Mouse (Mus musculus) olfactory bulb, adult 2 months (tissue): ENCODE data around the gene Tub. TPM values are rescaled to one million over a fixed set of nuclear protein-coding genes. Genes with fewer than 3 reads are reported as not detected.

Source experiments
- H3K27ac ChIP-seq: fragments of 200-500 bp; 2 replicates; pipeline ENCODE4 v1.5.1; 2012; ENCODE audit warnings: low read depth, low read length; ENCODE audit not compliant: insufficient read depth
- H3K4me1 ChIP-seq: fragments of 200-500 bp; 2 replicates; pipeline ENCODE4 v1.6.1; 2012; ENCODE audit warnings: low read length; ENCODE audit not compliant: control insufficient read depth, insufficient read depth
- H3K4me3 ChIP-seq: fragments of 200-500 bp; 2 replicates; pipeline ENCODE4 v1.5.1; 2012; ENCODE audit warnings: mild to moderate bottlenecking, low read depth, low read length, moderate library complexity; ENCODE audit not compliant: insufficient read depth
- CTCF ChIP-seq: fragments of 200-500 bp; IDR thresholded peaks from 2 replicates; pipeline ENCODE4 v1.5.1; 2012; ENCODE audit warnings: low read depth, mild to moderate bottlenecking, low read length, moderate library complexity; ENCODE audit not compliant: insufficient read depth
- POLR2A ChIP-seq: fragments of 200-500 bp; IDR thresholded peaks from 2 replicates; pipeline ENCODE4 v1.6.1; 2012; ENCODE audit warnings: mild to moderate bottlenecking, low read depth, low read length, moderate library complexity; ENCODE audit not compliant: insufficient read depth
- WGBS: fragments of 180-500 bp; shearing (Covaris S2); methylation state at CpG from one replicate; pipeline ENCODE4 v1.1.7; 2018; 5-methylcytosine and 5-hydroxymethylcytosine counted together
- polyA plus RNA-seq: library from polyadenylated mRNA; stranded (reverse); fragments of >200 nt; gene quantifications from 2 replicates; pipeline ENCODE4 v1.2.4, GENCODE M21; 2012; ENCODE audit warnings: low replicate concordance; ENCODE audit not compliant: missing spikeins, insufficient read depth, insufficient read length

The Tub gene
- polyA plus RNA-seq, 1 experiment, result not detected

DNA sequence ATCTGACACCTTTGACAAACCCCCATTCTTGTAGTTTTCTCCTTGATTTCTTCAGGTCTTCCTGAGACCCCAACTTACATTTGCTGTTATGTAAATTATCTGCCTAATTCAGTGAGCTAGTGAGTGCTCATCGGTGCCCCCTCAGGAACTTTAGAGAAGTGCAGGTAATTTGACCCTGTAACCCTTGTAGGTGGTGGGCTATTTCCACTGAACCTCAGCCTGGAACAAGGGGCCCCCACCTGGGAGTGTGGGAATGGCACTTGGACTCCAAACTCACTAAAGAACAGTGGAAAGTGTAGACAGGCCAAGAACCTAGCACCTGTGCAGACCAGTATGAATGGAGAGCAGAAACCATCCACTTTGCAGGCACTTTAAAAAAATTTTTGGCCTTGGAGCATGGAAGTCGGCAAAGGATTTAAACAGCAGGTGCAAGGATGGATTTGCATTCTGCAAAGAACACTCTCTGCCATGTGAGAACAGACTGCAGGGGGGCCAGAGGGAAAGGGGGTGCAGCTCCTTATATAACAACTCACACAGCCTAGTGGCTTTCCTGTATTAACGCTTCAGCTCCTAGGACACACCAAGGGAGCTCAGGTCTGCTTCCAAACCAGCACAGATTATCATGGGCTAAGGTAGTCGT lies 50.3 kb downstream of the Tub start:
- Histone ChIP-seq H3K27ac (no peak overlapping the region), H3K4me3 (no peak overlapping the region), H3K4me1 (no peaks in the 10 kb centered on the region)
- 38% methylated on average over 4 of the region's 4 CpGs for WGBS
- TF ChIP-seq POLR2A, result no peak
- no peak for TF ChIP-seq CTCF

DNA sequence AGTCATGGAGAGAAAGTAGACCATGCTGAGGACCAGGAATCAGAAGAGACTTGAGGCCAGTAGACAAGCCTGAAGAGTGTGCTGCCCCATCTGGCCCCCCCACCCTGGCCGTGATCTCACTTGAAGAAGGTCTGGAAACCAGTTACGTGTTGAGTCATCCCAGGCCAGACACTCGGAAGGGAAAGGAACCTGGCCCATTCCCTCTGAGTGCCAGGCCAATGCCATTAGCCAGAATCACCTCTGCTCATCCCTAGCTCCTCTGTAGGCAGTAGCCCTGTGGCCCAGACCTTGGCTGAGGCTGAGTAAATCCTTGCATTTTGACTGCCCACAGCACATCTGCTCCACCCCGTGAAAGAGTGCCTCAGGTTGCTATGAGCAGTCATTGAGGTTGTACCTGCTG lies 51.8 kb downstream of the Tub start:
- Histone ChIP-seq H3K27ac (no peak overlapping the region), H3K4me3 (no peak overlapping the region), H3K4me1 (no peaks in the 10 kb centered on the region)
- TF ChIP-seq CTCF, result no peak
- TF ChIP-seq POLR2A, result no peak
- WGBS, result 80% methylated on average over 4 of the region's 4 CpGs

- Histone ChIP-seq H3K4me1 (no peaks in the 10 kb centered on the region), H3K4me3 (no peak overlapping the region), H3K27ac (no peak overlapping the region)
- 42% methylated on average over 3 of the region's 3 CpGs for WGBS
- TF ChIP-seq CTCF (no peak), POLR2A (no peak)
Measured at GRCm38 (mm10) chr7:109003653-109004052, 53.5 kb downstream of the Tub start.

- Histone ChIP-seq H3K27ac (no peak overlapping the region), H3K4me1 (peaks cover 13% of the 10 kb centered on the region), H3K4me3 (no peak overlapping the region)
- 100% methylated on average over 1 of the region's 1 CpGs for WGBS
- TF ChIP-seq CTCF, result no peak
- no peak for TF ChIP-seq POLR2A
Measured at GRCm38 (mm10) chr7:109009260-109009659, 59.1 kb downstream of the Tub start.

GRCm38 (mm10) chr7:109010720-109011595 lies 60.8 kb downstream of the Tub start:
- H3K4me1 ChIP-seq, result peaks cover 17% of the 10 kb centered on the region
- TF ChIP-seq CTCF, result no peak
- no peak for TF ChIP-seq POLR2A
- 2% methylated on average over 80 of the region's 82 CpGs for WGBS
- H3K27ac ChIP-seq, result peak overlapping the region; percentile 69
- H3K4me3 ChIP-seq, result peak overlapping the region; percentile 60

GRCm38 (mm10) chr7:109011596-109012180 lies 61.5 kb downstream of the Tub start:
- Histone ChIP-seq H3K4me1 (peaks cover 22% of the 10 kb centered on the region), H3K27ac (peak overlapping the region; percentile 69), H3K4me3 (peak overlapping the region; percentile 60)
- 17% methylated on average over 8 of the region's 8 CpGs for WGBS
- no peak for TF ChIP-seq CTCF
- TF ChIP-seq POLR2A, result no peak

GRCm38 (mm10) chr7:109012575-109012974 lies 62.4 kb downstream of the Tub start:
- Histone ChIP-seq H3K4me3 (no peak overlapping the region), H3K4me1 (peaks cover 24% of the 10 kb centered on the region), H3K27ac (no peak overlapping the region)
- WGBS, result 89% methylated on average over 1 of the region's 1 CpGs
- TF ChIP-seq POLR2A (no peak), CTCF (no peak)

DNA sequence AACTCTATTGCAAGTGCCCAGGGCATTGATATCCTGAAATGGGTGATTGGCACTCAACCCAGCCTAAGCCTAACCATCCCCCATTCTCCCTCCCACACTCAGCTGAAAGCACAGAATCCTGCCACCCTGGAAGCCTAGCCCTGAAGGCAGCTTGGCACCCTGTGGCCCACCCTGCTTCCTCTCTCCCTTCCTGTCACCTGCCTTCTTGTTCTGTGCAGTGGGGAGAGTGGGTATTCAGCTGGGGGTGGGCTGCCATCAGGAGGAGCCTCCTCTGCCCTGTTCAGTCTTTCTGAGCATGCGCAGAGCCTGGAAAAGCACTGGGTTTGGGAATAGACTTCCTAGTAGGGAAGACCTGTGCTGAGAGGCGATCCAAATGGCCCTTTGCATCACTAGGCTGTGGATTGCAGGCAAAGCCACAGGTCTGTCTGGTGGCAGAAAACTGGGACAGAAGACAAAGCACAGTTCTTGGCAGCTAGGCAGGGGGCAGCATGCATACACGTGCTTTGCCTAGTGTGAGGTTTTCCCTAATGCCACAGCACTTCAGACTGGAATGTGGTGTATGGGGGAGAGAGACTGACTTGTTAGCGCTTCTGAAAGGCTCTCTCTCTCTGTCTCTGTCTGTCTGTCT lies 63.0 kb downstream of the Tub start:
- WGBS, result 29% methylated on average over 4 of the region's 4 CpGs
- no peak for TF ChIP-seq CTCF
- no peak for TF ChIP-seq POLR2A
- H3K4me3 ChIP-seq, result no peak overlapping the region
- H3K27ac ChIP-seq, result 0 out of 2 replicates have a peak overlapping the region, but pooled peaks have one; percentile 12
- peaks cover 24% of the 10 kb centered on the region for H3K4me1 ChIP-seq
